Mouse (Mus musculus) fibroblast of lung, adult 2 months (primary cell): Measurements from ENCODE around the gene Map2k5.

Source experiments
- DNase-seq: peaks from one replicate; pipeline ENCODE4 v3.0.0-alpha.2; 2011; ENCODE audit warnings: low read depth

The Map2k5 gene

DNA sequence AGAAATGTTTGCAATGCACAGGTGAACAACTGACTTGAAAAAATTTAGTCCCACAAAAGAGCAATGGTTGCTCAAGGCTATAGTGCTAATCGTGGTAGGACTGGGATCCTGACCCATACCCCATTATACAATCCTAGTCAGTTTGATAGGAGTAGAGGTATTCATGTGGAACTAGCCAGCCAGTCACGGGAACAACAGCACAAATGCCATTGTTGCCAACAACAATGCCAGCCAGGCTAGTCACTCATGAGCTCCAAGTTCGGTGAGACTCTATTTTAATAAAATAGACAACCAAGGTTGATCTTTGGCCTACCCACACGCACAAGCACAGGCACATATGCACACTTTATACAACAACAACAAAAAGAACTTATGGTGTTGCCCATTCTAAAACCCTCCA lies 120.0 kb downstream of the Map2k5 start:
- DNase-seq: no peak

DNA sequence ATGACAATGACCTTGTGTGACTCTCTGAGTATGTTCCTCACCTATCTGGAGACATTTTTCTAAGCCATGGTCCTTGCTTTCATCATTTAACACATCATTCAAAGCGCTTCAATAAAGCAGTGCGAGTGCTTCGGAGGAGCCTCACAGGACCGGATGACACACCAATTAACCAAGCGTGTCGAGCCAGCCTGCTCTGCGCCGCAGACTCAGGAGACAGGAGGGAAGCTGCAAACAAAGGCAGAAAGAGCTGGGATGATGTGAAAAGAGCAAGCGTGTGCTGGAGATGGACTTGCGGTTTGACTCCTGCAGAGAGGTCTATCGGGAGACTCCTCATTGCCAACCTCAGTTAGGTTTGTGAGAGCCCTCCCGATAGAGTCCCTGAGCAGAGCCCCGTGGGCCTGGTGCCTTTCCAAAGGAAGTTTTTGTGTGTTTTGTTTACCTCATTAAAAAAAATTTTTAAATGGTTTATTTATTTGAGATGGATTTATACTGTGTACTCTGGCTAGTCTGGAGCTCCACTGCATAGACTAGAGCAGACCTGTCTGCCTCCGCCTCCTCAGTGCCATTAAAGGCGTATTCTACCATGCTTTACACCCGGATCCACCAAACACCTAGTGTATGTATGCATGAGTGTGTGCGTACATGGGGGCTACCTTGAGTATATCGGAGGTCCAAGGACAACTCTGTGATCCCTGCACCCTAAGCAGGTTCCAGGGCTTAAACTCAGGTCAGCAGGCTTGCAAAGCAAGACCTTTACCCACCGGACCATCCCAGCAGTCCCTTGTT lies 126.7 kb downstream of the Map2k5 start:
- DNase-seq: no peak

DNA sequence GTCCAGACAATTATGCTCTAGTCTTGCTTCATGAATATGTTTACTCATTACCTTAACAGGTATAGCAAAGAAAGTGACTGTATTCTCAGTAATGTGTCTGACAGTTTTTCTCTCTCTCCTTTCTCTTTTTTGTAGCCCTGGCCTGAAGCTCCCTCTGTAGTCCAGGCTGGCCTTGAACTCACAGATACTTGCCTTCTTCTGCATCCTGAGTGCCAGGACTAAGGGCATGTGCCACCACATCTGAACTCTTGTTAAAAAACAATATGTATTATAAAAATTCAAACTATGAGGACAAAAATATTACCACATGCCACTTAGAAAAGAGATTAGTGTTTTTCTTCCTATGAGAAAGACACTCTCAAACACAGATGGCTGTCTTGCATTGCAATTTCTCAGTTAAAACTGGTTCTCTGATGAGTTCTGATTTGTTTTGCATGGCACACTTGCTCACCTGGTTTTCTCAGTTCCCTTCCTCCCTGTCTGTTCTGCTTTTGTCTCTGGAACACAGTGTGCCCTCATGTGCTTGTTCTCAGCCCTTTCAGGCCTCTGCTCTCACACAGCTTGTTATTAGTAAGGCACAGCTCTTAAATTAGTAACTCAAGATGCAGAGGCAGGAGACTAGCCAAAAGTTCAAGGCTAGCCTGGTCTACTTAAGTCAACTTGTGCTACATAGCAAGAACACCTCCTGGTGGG lies 129.5 kb downstream of the Map2k5 start:
- no peak for DNase-seq

DNA sequence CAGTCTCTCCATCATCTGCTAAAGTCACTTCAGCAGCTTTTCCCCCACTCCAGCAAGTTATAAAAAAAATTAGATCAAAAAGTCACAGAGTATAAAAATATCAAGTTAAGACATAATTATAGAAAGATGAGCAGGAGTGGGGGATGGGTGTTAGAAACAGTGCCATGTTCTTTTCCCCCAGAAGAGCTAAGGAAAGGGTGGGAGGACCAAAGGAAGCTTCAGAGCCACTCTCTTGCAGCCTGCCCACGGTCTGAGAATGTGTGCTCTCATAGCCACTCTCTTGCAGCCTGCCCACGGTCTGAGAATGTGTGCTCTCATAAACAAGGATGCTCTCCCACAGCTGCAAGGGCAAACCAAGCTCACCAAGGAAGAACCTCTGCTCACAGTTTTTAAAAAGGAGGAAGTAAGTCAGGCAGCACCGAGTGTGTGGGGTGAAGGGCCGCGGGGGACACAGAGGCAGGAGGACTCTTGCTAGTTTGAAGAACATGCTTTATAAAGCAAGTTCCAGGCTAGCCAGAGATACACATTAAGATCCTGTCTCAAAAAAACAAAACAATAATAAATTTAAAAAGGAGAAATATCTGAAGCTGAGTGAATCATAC lies 131.0 kb downstream of the Map2k5 start:
- no peak for DNase-seq

DNA sequence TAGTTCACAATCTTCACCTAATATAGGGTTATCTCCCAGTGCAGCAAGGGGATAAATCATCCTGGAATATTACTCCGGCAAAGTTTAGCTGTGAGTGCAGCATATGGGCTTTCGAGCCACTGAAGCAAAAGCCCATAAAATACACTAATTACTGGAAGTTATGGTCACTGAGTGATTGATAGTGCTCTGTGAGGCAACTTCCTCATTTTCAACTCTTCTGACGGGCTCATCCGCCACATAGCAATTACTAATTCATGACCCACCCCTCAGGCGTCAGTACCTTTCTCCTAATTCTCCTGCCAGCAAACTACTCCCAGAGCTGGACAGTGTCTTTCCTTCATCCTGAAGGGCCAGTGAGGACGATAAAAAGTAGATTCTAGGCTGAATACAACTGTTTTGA lies 135.7 kb downstream of the Map2k5 start:
- no peak for DNase-seq

DNA sequence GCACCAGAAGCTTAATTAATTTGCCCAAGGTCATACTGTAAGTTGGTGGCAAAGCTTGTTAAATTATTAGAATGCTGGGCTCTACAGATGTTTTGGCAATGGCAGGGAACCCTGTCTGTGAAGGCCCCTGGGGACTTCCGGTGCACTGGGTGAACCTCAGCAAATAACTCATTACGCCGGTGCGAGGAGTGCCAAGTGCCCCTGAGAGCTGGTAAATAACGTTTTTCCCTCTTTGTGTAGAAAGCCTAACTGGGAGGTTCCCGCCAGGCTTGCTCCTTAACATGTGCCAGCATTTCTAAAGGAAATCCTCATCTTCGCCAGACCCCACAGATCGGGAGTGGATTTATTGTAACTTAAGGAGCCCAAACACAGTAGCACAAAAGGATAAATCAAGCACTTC lies 136.5 kb downstream of the Map2k5 start:
- no peak for DNase-seq

DNA sequence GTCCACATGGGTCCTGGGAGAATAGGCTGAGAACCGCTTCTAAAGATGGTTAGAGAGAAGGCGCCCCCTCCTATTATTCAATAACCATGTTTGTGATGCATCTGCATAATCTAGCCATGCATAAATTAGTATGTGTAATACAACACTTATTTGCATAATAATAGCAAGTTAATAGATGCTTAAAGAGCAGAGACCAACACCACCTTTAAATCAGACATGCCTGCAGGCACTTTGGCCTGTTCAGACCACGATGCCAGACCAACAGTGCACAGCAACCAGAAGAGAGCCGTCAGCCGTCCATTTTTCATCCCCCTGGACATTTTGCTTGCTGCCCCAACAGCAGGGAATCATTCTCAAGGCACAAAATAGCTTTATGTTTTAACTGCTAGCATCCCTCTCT lies 143.3 kb downstream of the Map2k5 start:
- DNase-seq: no peak

DNA sequence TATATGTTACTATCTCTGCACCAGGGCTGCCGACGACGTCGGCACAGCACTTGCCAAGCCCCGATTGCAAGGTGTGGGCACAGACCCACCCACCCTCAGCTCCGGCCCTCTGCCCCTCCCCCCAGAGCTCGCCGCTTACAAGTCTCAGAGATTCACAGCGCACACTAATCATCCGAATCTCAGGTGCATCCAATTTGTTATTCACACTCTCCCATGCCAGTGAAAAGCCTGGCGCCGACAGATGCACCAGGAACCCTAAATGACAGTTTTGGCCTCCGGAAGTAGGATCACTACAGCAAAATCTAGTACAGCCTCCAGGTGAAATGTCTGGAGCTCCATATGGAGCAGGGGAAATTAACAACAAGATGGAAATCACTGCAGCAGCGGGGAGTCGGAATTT lies 147.4 kb downstream of the Map2k5 start:
- no peak for DNase-seq

DNA sequence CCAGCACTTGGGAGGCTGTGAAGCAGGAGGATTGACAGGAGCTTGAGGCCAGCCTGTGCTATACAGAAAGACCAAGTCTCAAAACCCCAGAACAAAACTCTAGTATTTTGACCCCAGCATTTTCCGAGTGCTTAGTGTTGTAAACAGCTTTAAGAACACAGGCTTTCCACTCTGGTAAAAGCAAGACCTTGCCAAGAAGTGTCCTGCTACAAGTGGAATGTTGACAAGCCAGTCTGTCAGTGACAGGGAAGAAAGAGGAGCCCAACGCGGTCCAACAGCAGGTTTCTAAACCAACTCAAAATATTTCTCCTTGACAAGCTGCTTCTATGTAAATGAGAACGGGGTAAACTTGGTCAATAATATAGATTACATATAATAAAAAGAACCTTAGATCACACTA lies 148.6 kb downstream of the Map2k5 start:
- no peak for DNase-seq

DNA sequence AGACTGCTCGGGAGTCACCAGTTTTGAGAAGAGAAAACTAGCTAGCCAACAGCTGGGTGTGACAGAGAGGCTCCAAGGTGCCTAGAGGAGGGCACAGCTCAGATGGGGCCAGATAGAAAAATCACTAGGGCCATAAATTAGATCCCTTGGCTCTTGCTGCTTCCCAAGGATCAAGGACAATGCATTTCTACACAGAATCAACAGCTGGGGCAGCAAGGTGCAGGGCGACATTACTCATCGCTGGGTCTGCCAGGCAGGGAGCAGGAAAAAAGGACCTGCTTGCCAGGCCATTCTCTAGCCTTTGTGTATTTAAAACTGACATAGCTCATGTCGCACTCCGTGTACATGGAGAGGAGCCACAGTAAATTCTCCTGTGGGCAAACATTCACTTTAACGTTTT lies 155.5 kb downstream of the Map2k5 start:
- no peak for DNase-seq

DNA sequence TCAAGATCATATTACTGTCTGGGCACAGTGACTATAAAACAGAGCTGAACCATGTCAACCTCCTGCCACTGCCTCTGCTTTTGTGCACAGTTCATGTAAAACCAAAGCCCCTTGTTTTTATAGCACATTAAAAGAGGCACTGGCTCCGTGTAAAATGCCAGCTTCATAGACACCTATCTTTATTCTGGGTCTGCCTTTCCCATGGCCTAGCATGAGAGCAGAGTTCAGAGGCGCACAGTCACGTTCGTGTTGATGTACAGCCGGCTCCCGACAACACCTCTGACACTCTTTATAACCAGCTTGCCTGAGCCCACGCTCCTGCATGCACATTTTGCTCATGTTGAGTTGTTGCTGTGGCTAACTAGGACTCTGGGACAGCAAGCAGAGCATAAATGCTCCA lies 157.9 kb downstream of the Map2k5 start:
- DNase-seq: no peak

DNA sequence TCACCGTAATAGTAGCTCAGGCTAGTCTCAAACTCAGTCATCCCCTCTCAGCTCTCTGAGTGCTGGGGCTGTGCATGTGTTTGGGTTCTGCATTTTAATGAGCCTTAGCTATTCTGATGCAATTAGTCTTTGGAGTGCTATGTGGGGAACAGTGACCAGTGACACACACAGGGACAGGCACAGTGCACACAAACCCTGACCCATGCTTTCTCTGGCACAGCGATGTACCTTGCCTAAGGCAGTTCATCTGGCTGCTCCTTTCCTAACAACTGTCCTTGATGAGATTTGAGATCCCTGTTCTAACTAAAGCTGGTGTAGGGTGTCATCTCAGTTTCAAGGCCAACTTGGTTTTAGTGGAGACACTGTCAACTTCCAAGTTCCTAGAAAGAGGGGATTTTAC lies 162.7 kb downstream of the Map2k5 start:
- DNase-seq: no peak

DNA sequence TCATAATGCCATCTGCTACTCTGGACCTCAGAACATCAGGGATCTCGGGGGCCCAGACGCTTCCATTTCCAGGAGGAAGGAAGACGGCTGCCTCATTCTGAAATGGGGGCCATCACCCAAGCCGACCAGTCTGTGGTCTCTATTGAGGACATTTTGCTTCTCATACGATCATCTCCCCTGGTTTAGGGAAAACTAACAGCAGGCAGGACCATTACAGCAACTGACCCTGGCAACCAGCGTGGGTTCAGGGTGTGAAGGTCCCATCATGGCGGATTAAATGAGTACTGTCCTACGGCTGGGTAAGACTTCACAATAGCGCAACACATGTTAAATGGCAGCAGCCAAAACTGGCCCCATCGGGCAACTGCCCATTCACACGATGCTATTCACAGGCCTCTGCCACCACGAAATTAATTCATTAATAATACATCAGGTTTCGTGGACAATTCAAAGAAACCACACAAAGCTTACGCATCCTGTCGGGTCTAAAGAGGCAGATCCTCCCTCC lies 170.9 kb downstream of the Map2k5 start:
- no peak for DNase-seq

DNA sequence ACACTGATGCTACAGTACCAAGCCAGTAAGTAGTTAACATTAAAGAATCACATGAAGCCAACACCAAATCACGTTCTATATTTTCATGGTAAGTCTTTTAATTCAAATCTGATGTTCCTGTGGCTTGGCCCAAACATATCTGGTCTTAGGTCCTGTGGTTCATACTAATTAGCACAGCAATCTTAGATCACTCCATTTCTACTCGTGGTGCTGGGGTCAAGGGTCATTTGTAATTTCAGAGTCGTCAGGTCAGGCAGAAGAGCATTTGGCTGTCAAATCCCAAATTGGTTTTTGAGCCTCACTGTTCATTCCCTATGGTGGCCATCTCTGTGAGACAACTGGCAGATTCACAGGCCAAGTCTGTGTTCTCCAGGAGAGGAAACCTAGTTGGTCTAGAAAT lies 174.2 kb downstream of the Map2k5 start:
- DNase-seq: no peak

DNA sequence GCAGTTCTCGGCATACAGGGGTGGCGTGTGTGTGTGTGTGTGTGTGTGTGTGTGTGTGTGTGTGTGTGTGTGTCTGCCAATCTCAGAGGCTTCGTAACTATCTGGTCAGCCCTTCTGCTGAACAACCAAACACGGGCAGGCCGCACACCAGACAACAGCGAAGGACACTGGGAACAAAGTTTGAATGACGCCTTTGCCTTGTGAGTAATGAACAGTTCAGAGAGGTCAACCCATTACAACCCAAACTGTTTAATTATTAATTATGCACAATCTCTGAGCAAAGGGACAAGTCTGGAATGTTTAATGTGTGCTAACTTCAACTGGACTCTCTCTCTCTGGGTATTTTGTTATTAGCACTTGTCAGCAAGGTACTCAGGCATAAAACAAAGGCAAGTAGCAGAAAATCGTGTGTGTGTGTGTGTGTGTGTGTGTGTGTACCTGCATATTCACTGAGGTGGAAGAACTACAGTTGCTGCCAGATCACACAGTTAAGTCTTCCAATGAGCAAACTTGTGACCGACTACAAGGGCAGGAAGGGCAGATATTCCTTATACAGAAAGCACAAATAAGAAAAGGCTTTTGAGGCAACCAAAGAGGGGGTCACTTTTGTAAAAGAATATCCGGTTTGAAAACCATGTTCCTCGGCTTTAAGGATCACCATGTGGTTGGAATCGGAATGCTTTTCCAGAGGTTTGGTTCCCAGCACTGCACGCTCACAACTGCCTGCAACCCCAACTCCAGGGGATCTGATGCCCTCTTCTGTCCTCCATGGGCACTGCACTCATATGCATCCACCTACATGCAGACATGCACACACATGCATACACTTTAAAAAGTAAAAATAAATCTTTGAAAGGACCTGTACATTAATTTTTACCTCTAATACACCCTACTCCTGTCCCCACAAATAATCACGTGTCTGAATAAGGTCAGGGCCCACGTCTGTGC lies 176.1 kb downstream of the Map2k5 start:
- DNase-seq: no peak

DNA sequence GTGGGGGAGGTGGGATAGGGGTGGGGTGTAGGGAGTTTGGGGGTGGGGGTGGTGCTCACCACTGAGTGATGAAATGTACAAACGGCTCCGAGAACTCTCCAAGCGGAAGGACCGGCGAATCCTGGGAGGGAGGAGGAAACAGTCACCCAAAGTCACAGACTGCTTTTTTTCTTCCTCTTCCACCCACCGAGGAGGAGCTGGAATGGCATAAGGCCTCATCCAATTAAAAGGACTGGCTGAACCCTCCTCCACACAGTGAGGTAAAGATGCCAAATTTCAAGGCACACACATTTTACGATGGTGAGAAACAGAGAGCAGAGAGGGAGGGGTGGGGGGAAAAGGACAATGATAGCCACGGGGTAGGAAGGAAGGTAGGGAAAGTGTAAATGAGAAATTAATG lies 180.4 kb downstream of the Map2k5 start:
- DNase-seq: no peak

DNA sequence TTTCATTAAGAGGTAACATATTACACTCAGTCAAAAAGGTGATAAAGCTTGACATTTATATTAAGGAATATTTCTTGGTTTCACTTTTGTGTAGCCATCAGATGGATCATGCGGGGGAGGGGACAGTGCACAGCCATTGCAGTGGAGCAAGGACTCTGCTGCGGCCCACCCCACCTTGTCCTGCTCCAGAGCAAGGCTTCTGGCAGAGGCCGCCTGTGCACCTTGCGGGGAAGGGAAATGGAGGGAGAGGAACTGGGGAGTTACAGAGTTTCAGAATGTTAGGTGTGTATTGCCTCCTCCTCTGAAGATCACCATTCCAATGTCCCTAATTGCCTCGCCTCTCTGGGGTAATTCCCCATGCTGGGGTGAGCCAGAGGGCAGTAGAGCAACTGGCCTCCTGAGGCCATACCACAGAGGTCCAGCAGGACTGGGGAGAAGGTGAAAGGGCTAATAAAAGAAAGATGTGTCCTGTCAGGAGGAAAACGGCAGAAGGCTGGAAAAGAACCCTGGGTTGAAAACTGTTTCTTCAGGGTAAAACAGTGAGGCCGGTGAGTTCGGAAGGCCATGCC lies 181.5 kb downstream of the Map2k5 start:
- no peak for DNase-seq

DNA sequence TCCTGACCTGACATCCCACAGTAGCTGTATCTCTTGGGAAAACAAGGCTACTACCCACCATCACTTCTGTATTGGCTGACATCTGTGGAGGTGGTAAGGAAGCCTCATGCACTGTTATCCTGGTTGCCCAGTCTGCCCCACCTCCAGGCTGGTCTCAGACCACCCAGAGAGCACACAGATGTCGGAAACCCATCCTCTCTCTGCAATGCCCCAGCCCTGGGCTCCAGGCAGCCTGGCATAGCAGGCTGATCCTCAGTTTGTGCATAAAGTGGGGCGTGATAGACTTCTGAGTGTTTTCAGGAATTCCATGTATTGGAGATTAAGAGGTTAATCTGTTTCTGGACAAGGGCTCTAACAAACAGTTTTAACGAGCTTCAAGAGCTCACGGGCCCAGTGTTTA lies 182.2 kb downstream of the Map2k5 start:
- DNase-seq: no peak

DNA sequence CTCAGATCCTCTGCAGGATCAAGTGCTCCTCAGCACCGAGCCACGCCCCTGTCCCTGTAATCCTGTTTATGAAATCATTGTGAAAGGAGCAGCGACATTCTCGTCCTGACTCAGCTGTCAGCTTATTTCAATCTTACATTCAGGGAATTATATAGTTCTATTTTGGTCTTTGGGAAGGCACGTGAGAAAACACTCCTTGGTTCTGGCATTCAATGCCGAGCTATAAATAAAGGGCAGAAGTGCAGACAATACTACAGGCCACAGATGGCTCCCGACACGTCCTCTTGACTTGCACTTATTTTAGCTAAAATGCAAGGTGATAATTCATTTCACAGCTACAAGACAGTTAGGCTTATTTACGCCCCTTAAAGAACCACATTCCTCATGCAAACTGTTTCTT lies 182.9 kb downstream of the Map2k5 start:
- no peak for DNase-seq

DNA sequence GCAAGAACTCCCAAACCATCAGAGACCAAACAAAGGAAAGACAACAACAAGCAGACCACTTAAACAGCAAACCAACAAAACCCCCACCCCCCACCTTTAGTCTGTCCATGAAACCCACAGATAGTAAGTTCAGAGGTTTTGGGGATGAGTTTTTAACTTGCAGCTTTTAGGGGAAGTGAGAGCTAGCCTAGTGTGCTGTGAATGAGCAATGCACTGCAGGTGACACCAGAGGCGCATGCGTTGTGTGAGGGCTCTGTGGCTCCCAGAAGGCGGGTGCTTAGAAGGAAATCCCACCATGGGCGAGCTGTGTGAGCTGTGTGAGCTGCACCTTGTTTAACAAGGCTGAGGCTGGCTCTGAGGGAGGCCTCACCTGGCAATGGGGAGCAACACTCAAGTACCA lies 184.9 kb downstream of the Map2k5 start:
- no peak for DNase-seq

DNA sequence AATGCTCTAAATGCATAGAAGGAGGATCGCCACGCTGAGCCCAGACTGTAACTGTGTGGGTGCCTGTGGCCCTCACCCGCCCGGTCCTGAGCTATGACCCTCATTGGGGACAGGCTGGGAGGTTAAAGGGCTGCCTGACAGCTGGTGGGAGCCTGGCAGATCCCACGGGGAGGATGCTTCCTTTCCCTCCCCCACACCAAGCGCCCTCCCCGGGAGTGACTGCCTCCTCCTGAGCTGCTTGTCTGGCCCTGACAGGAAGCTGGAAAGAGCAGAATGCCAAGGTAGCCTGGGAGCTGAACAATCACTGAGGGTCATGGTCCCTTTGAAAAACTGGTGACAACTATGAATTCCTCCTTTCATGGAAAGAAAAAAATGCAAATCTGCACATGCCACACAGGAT lies 190.4 kb downstream of the Map2k5 start:
- DNase-seq: no peak

DNA sequence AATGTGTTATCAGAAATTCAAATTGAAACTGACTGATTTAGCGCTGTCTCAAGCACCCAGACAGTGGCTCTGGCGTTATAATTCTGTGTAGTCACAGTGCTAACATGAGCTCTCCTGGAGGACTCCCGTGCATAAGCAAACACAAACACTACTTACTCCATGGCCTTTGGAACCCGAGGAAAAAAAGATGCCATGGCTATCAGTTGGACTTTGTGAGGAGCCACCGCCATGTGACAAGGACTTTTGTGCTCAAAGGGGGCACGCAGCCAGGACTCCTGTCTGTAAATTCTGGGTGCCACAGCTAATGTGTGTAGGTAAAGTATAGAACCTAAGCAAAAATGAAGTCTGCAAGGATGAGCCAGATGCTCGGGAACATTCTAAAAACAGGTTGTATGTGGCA lies 192.5 kb downstream of the Map2k5 start:
- DNase-seq: no peak
